Mouse (Mus musculus): ENCODE measurements around the gene Olfr491. TPM values are rescaled to one million over a fixed set of nuclear protein-coding genes. Genes with fewer than 3 reads are reported as not detected.

The Olfr491 gene
- polyA plus RNA-seq (2014; fragmentation: Nextera tagmentation; extraction: Ambion mirVana): not detected in 2 replicates

DNA sequence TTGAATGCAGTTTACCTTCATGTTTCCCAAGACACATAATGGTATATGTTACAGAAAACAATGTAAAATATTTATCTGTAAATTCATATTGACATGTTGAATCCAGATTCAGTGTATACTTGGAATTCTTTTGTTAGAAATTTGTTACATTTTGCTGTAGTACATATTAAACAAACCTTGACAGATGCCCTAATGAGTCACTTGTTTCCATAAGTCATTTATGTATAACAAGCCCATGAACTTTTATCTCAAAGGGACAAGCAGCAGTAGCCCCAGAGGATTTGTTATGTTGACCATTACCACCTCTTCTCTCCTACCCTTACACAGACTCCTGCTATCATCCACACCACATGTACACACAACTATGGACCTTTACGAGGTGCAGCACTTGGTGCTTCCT lies at the start of gene Olfr491:
Gene Olfr491 (plus strand): TSS at position 301 of the 400 bp plus-strand sequence.
- ATAC-seq (ENCODE audit: low FRiP score, low TSS enrichment): no peak
- Histone ChIP-seq H3K9ac (ENCODE audit: low read depth, low read length) (no peak within 1 kb of the TSS), H3K27ac (ENCODE audit: low read depth, low read length) (no peak within 1 kb of the TSS), H3K4me1 (ENCODE audit: control insufficient read depth, insufficient read depth, low read length) (no peaks in the 10 kb centered on the region), H3K27me3 (ENCODE audit: control insufficient read depth, insufficient read depth, low read length) (no peaks in the 10 kb centered on the region), H3K36me3 (ENCODE audit: control insufficient read depth, insufficient read depth, low read length) (no peaks in the 10 kb centered on the region), H3K4me2 (replicated peaks; ENCODE audit: low read depth, low read length) (no peak within 1 kb of the TSS), H3K9me3 (ENCODE audit: control insufficient read depth, low read length) (no peaks in the 10 kb centered on the region), H3K4me3 (ENCODE audit: low read length) (no peak within 1 kb of the TSS)
- WGBS: 61% methylated on average over 1 of the region's 1 CpGs

DNA sequence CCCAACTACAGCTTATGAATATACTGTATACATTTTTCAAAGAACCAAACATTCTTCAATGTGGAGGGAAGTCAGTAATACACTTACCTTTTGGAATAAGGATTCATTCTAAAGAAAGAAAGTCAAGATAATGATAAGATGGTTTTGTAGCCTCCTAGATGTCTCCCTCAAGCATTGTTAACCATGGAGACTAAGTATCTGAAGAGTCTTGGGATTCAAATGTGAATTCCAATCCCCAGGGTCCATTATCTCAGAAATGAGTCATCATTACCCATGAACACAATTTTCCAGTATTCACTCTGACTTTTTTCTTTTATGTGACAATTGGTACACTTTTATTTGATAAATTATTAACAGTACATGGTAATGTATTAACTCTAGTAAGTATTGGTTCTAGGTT lies 24.4 kb upstream of the Olfr491 start, which contains the start of gene Olfr490:
Gene Olfr490 (minus strand): TSS at position 101 of the 400 bp plus-strand sequence.
- Histone ChIP-seq H3K36me3 (ENCODE audit: control insufficient read depth, insufficient read depth, low read length) (no peaks in the 10 kb centered on the region), H3K9ac (ENCODE audit: low read depth, low read length) (no peak within 1 kb of the TSS), H3K4me1 (ENCODE audit: control insufficient read depth, insufficient read depth, low read length) (no peaks in the 10 kb centered on the region), H3K27ac (ENCODE audit: low read depth, low read length) (no peak within 1 kb of the TSS), H3K27me3 (ENCODE audit: control insufficient read depth, insufficient read depth, low read length) (no peaks in the 10 kb centered on the region), H3K4me3 (ENCODE audit: low read length) (no peak within 1 kb of the TSS), H3K4me2 (replicated peaks; ENCODE audit: low read depth, low read length) (no peak within 1 kb of the TSS), H3K9me3 (ENCODE audit: control insufficient read depth, low read length) (no peaks in the 10 kb centered on the region)
- no peak for ATAC-seq (ENCODE audit: low FRiP score, low TSS enrichment)

- Histone ChIP-seq H3K4me1 (ENCODE audit: control insufficient read depth, insufficient read depth, low read length) (no peaks in the 10 kb centered on the region), H3K4me3 (ENCODE audit: low read length) (no peak within 1 kb of the TSS), H3K9ac (ENCODE audit: low read depth, low read length) (no peak within 1 kb of the TSS), H3K36me3 (ENCODE audit: control insufficient read depth, insufficient read depth, low read length) (no peaks in the 10 kb centered on the region), H3K27ac (ENCODE audit: low read depth, low read length) (no peak within 1 kb of the TSS), H3K4me2 (replicated peaks; ENCODE audit: low read depth, low read length) (no peak within 1 kb of the TSS), H3K27me3 (ENCODE audit: control insufficient read depth, insufficient read depth, low read length) (no peaks in the 10 kb centered on the region), H3K9me3 (ENCODE audit: control insufficient read depth, low read length) (no peaks in the 10 kb centered on the region)
- ATAC-seq (ENCODE audit: low FRiP score, low TSS enrichment): no peak
- WGBS: 79% methylated on average over 2 of the region's 2 CpGs
Observed at GRCm38 (mm10) chr7:108323574-108323973, 10.3 kb downstream of the Olfr491 start, which contains the start of gene Olfr492. TSS of gene Olfr492 (minus strand) at chr7:108323674.

GRCm38 (mm10) chr7:108346879-108347278 lies 33.6 kb downstream of the Olfr491 start, which contains the start of gene Olfr493:
TSS of gene Olfr493 (minus strand) at chr7:108346979.
- Histone ChIP-seq H3K4me2 (replicated peaks; ENCODE audit: low read depth, low read length) (no peak within 1 kb of the TSS), H3K9ac (ENCODE audit: low read depth, low read length) (no peak within 1 kb of the TSS), H3K4me3 (ENCODE audit: low read length) (no peak within 1 kb of the TSS), H3K36me3 (ENCODE audit: control insufficient read depth, insufficient read depth, low read length) (no peaks in the 10 kb centered on the region), H3K4me1 (ENCODE audit: control insufficient read depth, insufficient read depth, low read length) (no peaks in the 10 kb centered on the region), H3K27ac (ENCODE audit: low read depth, low read length) (no peak within 1 kb of the TSS), H3K9me3 (ENCODE audit: control insufficient read depth, low read length) (no peaks in the 10 kb centered on the region), H3K27me3 (ENCODE audit: control insufficient read depth, insufficient read depth, low read length) (no peaks in the 10 kb centered on the region)
- 79% methylated on average over 1 of the region's 1 CpGs for WGBS
- no peak for ATAC-seq (ENCODE audit: low FRiP score, low TSS enrichment)

GRCm38 (mm10) chr7:108365035-108365434 lies 51.8 kb downstream of the Olfr491 start, which contains the start of gene Olfr494:
TSS of gene Olfr494 (plus strand) at chr7:108365335.
- no peaks in the 10 kb centered on the region for H3K4me1 ChIP-seq (ENCODE audit: control insufficient read depth, insufficient read depth, low read length)
- WGBS: 80% methylated on average over 3 of the region's 3 CpGs
- H3K9ac ChIP-seq (ENCODE audit: low read depth, low read length): no peak within 1 kb of the TSS
- no peak within 1 kb of the TSS for H3K4me2 ChIP-seq (replicated peaks; ENCODE audit: low read depth, low read length)
- no peaks in the 10 kb centered on the region for H3K27me3 ChIP-seq (ENCODE audit: control insufficient read depth, insufficient read depth, low read length)
- no peak for ATAC-seq (ENCODE audit: low FRiP score, low TSS enrichment)
- H3K36me3 ChIP-seq (ENCODE audit: control insufficient read depth, insufficient read depth, low read length): no peaks in the 10 kb centered on the region
- H3K4me3 ChIP-seq (ENCODE audit: low read length): no peak within 1 kb of the TSS
- no peak within 1 kb of the TSS for H3K27ac ChIP-seq (ENCODE audit: low read depth, low read length)
- H3K9me3 ChIP-seq (ENCODE audit: control insufficient read depth, low read length): no peaks in the 10 kb centered on the region

Other genes starting within 250 kb of the Olfr491 start
- not detected in 2 replicates for gene Olfr480, start 246.1 kb upstream of the Olfr491 start, polyA plus RNA-seq (2014; fragmentation: Nextera tagmentation; extraction: Ambion mirVana)
- not detected in 2 replicates for gene Olfr481, start 233.6 kb upstream of the Olfr491 start, polyA plus RNA-seq (2014; fragmentation: Nextera tagmentation; extraction: Ambion mirVana)
- 0.09 TPM in 1 of 2 replicates, not detected in the other for gene Olfr482, start 215.9 kb upstream of the Olfr491 start, polyA plus RNA-seq (2014; fragmentation: Nextera tagmentation; extraction: Ambion mirVana)
- gene Olfr483, start 212.6 kb upstream of the Olfr491 start, polyA plus RNA-seq (2014; fragmentation: Nextera tagmentation; extraction: Ambion mirVana): not detected in 2 replicates
- not detected in 2 replicates for gene Olfr484, start 186.0 kb upstream of the Olfr491 start, polyA plus RNA-seq (2014; fragmentation: Nextera tagmentation; extraction: Ambion mirVana)
- not detected in 2 replicates for gene Olfr485, start 153.6 kb upstream of the Olfr491 start, polyA plus RNA-seq (2014; fragmentation: Nextera tagmentation; extraction: Ambion mirVana)
- gene Olfr486, start 140.7 kb upstream of the Olfr491 start, polyA plus RNA-seq (2014; fragmentation: Nextera tagmentation; extraction: Ambion mirVana): not detected in 2 replicates
- not detected in 2 replicates for gene Olfr487, start 98.8 kb upstream of the Olfr491 start, polyA plus RNA-seq (2014; fragmentation: Nextera tagmentation; extraction: Ambion mirVana)
- not detected in 2 replicates for gene Olfr488, start 55.1 kb upstream of the Olfr491 start, polyA plus RNA-seq (2014; fragmentation: Nextera tagmentation; extraction: Ambion mirVana)
- gene Olfr490, start 24.5 kb upstream of the Olfr491 start, polyA plus RNA-seq (2014; fragmentation: Nextera tagmentation; extraction: Ambion mirVana): not detected in 2 replicates
- not detected in 2 replicates for gene Olfr492, start 10.2 kb downstream of the Olfr491 start, polyA plus RNA-seq (2014; fragmentation: Nextera tagmentation; extraction: Ambion mirVana)
- gene Olfr493, start 33.5 kb downstream of the Olfr491 start, polyA plus RNA-seq (2014; fragmentation: Nextera tagmentation; extraction: Ambion mirVana): not detected in 2 replicates
- gene Olfr494, start 51.9 kb downstream of the Olfr491 start, polyA plus RNA-seq (2014; fragmentation: Nextera tagmentation; extraction: Ambion mirVana): not detected in 2 replicates
- gene Olfr495, start 79.7 kb downstream of the Olfr491 start, polyA plus RNA-seq (2014; fragmentation: Nextera tagmentation; extraction: Ambion mirVana): not detected in 2 replicates
- not detected in 2 replicates for gene Olfr497, start 107.0 kb downstream of the Olfr491 start, polyA plus RNA-seq (2014; fragmentation: Nextera tagmentation; extraction: Ambion mirVana)
- not detected in 2 replicates for gene Olfr498, start 151.9 kb downstream of the Olfr491 start, polyA plus RNA-seq (2014; fragmentation: Nextera tagmentation; extraction: Ambion mirVana)
- not detected in 2 replicates for gene Olfr502, start 211.6 kb downstream of the Olfr491 start, polyA plus RNA-seq (2014; fragmentation: Nextera tagmentation; extraction: Ambion mirVana)
- not detected in 2 replicates for gene Olfr503, start 231.1 kb downstream of the Olfr491 start, polyA plus RNA-seq (2014; fragmentation: Nextera tagmentation; extraction: Ambion mirVana)

Data from kidney, embryonic 14.5 days (tissue).